Comparison of ENCODE assay signal across 8 mouse cellular contexts in genomic region chr12:84038241-84038640, GRCm38 (mm10). TPM values are rescaled to one million over a fixed set of nuclear protein-coding genes. Genes with fewer than 3 reads are reported as not detected.
DNase-seq lines count a peak whose midpoint lies in the region; ATAC-seq and TF ChIP-seq lines count a peak whose summit lies in the region.
"Not testable (repeated sequence)": the region's sequence is repeated elsewhere in the genome, so short reads cannot be mapped to it uniquely, and the experiment has no call there.

TSS of gene Acot4 (plus strand) at chr12:84038379.

- H3K27ac ChIP-seq in forebrain, embryonic 15.5 days (replicated peaks); hindbrain, embryonic 14.5 days; liver, embryonic 15.5 days (replicated peaks); midbrain, embryonic 13.5 days: not testable (repeated sequence)
- peak within 1 kb of the TSS; percentile 78 for H3K27ac ChIP-seq in small intestine, adult 2 months (ENCODE audit: insufficient read depth, low read depth, low read length)

- DNase-seq in Muller cell, postnatal 12 days (ENCODE audit: inconsistent ontology term) = peak; percentile 8
- peak; percentile 26 for DNase-seq in cerebellum, adult 9-10 months
- not testable (repeated sequence) for DNase-seq in hindbrain, embryonic 14.5 days (ENCODE audit: low spot score)
- DNase-seq in kidney, postnatal 36 days = peak; percentile 83 to 90

- H3K9me3 ChIP-seq in forebrain, embryonic 15.5 days; hindbrain, embryonic 14.5 days (ENCODE audit: control insufficient read depth, low read length); liver, embryonic 15.5 days (replicated peaks): not testable (repeated sequence)
- 0 out of 2 replicates have a peak, but pooled peaks cover 17% of the 10 kb centered on the region for H3K9me3 ChIP-seq in midbrain, embryonic 13.5 days

- H3K36me3 ChIP-seq in forebrain, embryonic 15.5 days; hindbrain, embryonic 14.5 days (replicated peaks; ENCODE audit: control insufficient read depth, insufficient read depth); liver, embryonic 15.5 days (replicated peaks); midbrain, embryonic 13.5 days; small intestine, adult 2 months (ENCODE audit: control insufficient read depth, insufficient read depth, low read length): not testable (repeated sequence)

- WGBS in forebrain, embryonic 15.5 days = 11% methylated on average over 32 of the region's 32 CpGs
- 15% methylated on average over 16 of the region's 32 CpGs for WGBS in hindbrain, embryonic 14.5 days
- 9% methylated on average over 31 of the region's 32 CpGs for WGBS in liver, embryonic 15.5 days (ENCODE audit: insufficient replicate concordance)
- WGBS in midbrain, embryonic 13.5 days = 17% methylated on average over 17 of the region's 32 CpGs
- 11% methylated on average over 32 of the region's 32 CpGs for whole genome bisulfite sequencing in small intestine, adult 2 months

- ATAC-seq in forebrain, embryonic 15.5 days (replicated peaks) = peak; percentile 55
- not testable (repeated sequence) for ATAC-seq in hindbrain, embryonic 14.5 days (ENCODE audit: low FRiP score)
- peak; percentile 56; the same call in 1 of the 2 replicates for ATAC-seq in liver, embryonic 15.5 days (ENCODE audit: insufficient read depth)
- ATAC-seq in midbrain, embryonic 13.5 days = peak; percentile 37; the same call in 1 of the 2 replicates

- H3K27me3 ChIP-seq in forebrain, embryonic 15.5 days; hindbrain, embryonic 14.5 days (ENCODE audit: control insufficient read depth, insufficient read depth, low read length); midbrain, embryonic 13.5 days; small intestine, adult 2 months (ENCODE audit: control insufficient read depth, insufficient read depth, low read length): not testable (repeated sequence)
- peaks cover 18% of the 10 kb centered on the region for H3K27me3 ChIP-seq in liver, embryonic 15.5 days

- TF ChIP-seq POLR2A in small intestine, adult 2 months (IDR thresholded peaks at IDR 0.05; ENCODE audit: low read depth, low read length) = not testable (repeated sequence)

- H3K4me3 ChIP-seq in forebrain, embryonic 15.5 days = peak within 1 kb of the TSS; percentile 45
- H3K4me3 ChIP-seq in hindbrain, embryonic 14.5 days (replicated peaks; ENCODE audit: low read length) = peak within 1 kb of the TSS; percentile 39
- H3K4me3 ChIP-seq in liver, embryonic 15.5 days (replicated peaks) = peak within 1 kb of the TSS; percentile 44
- H3K4me3 ChIP-seq in midbrain, embryonic 13.5 days (replicated peaks) = peak within 1 kb of the TSS; percentile 44
- peak within 1 kb of the TSS; percentile 79 for H3K4me3 ChIP-seq in small intestine, adult 2 months (ENCODE audit: low read depth, low read length)

- peak within 1 kb of the TSS; percentile 64 for H3K4me2 ChIP-seq in forebrain, embryonic 15.5 days (replicated peaks)
- H3K4me2 ChIP-seq in hindbrain, embryonic 14.5 days (replicated peaks) = peak within 1 kb of the TSS; percentile 59
- H3K4me2 ChIP-seq in liver, embryonic 15.5 days = peak within 1 kb of the TSS; percentile 61
- peak within 1 kb of the TSS; percentile 60 for H3K4me2 ChIP-seq in midbrain, embryonic 13.5 days (replicated peaks)

- H3K9ac ChIP-seq in forebrain, embryonic 15.5 days (replicated peaks) = peak within 1 kb of the TSS; percentile 48
- H3K9ac ChIP-seq in hindbrain, embryonic 14.5 days = peak within 1 kb of the TSS; percentile 50
- H3K9ac ChIP-seq in liver, embryonic 15.5 days = not testable (repeated sequence)
- peak within 1 kb of the TSS; percentile 52 for H3K9ac ChIP-seq in midbrain, embryonic 13.5 days (replicated peaks)

- not testable (repeated sequence) for H3K4me1 ChIP-seq in forebrain, embryonic 15.5 days; hindbrain, embryonic 14.5 days (replicated peaks; ENCODE audit: control insufficient read depth, insufficient read depth, low read length); midbrain, embryonic 13.5 days (replicated peaks)
- H3K4me1 ChIP-seq in liver, embryonic 15.5 days (replicated peaks) = peaks cover 11% of the 10 kb centered on the region
- H3K4me1 ChIP-seq in small intestine, adult 2 months (ENCODE audit: control insufficient read depth, insufficient read depth, insufficient read length, low read length) = peaks cover 15% of the 10 kb centered on the region; the same call in 1 of the 2 replicates

- TF ChIP-seq CTCF in small intestine, adult 2 months (IDR thresholded peaks at IDR 0.05; ENCODE audit: extremely low read depth, insufficient read length, insufficient replicate concordance, low read depth, low read length) = not testable (repeated sequence)

RNA-seq across cellular contexts. Expression of gene Acot4, which starts in this region (rescaled TPM):
- 0.27 and 0.41 TPM in 2 replicates for polyA plus RNA-seq in forebrain, embryonic 15.5 days (2015; fragmentation: Nextera tagmentation; extraction: Ambion mirVana)
- 0.54 and 0.61 TPM in 2 replicates for polyA plus RNA-seq in hindbrain, embryonic 14.5 days (2014; fragmentation: Nextera tagmentation; extraction: Ambion mirVana)
- 10.4 and 11.2 TPM in 2 replicates for polyA plus RNA-seq in liver, embryonic 15.5 days (2015; fragmentation: Nextera tagmentation; extraction: Ambion mirVana)
- polyA plus RNA-seq in midbrain, embryonic 13.5 days (2015; fragmentation: Nextera tagmentation; extraction: Ambion mirVana) = 0.05 and 0.09 TPM in 2 replicates
- 7.7 and 34.2 TPM in 2 replicates for polyA plus RNA-seq in small intestine, adult 2 months (2012; rRNA removed)

Comparison
In these comparisons a context has a peak if more than half of its experiments do, and no peak if none do; other contexts are left out.
1. Peak in ATAC-seq, H3K4me3 ChIP-seq, H3K9ac ChIP-seq and H3K4me2 ChIP-seq in forebrain, embryonic 15.5 days; RNA of the gene not detected or under 1 TPM.
2. Peak in ATAC-seq, H3K4me3 ChIP-seq, H3K9ac ChIP-seq and H3K4me2 ChIP-seq in midbrain, embryonic 13.5 days; RNA of the gene not detected or under 1 TPM.